Mouse (Mus musculus) left cerebral cortex, adult 2 months (tissue): Measurements from ENCODE around the gene Gapdh. TPM values are rescaled to one million over a fixed set of nuclear protein-coding genes. Genes with fewer than 3 reads are reported as not detected.

ENCODE experiments used
- DNase-seq, 2 experiments: peaks; one replicate each; pipeline ENCODE4 v3.0.0; 2021 to 2022; ENCODE audit warnings: low spot score in 2 of 2, mixed read lengths in 1 of 2; ENCODE audit errors: extremely low spot score in 1 of 2
- H3K27ac ChIP-seq: fragments of 200-600 bp; 2 replicates; pipeline ENCODE4 v1.8.1; 2022
- H3K4me3 ChIP-seq: fragments of 200-600 bp; 2 replicates; pipeline ENCODE4 v1.8.1; 2022
- CTCF ChIP-seq: fragments of 200-600 bp; IDR thresholded peaks from 2 replicates; pipeline ENCODE4 v1.8.1; 2022; ENCODE audit warnings: antibody characterized with exemption, mild to moderate bottlenecking, moderate library complexity
- intact Hi-C: fragments of 180-260 bp; cut with DNase I; formaldehyde crosslinking; loops from one replicate; pipeline ENCODE4 v1.15.1; 2025
- total RNA-seq, 2 experiments: library from RNA; stranded (reverse); gene quantifications; 2 replicates each; pipeline ENCODE4 v1.2.3; 2021

Gene Gapdh
- total RNA-seq, 2 experiments from 2014 or later = 2,312 to 2,314 TPM

GRCm38 (mm10) chr6:125192016-125192714, 25.9 kb upstream of the Gapdh start:
- intact Hi-C loops = loop anchor here (2.0 kb wide), 1 partner anchor 23 kb away; the partner anchor contains the start of gene Vamp1
- DNase-seq = peak; percentile 86
- H3K27ac ChIP-seq = peak overlapping the region; percentile 96
- H3K4me3 ChIP-seq = peak overlapping the region; percentile 82
- no peak for TF ChIP-seq CTCF

- TF ChIP-seq CTCF = peak; percentile 23; the same call in 1 of the 2 replicates
- Histone ChIP-seq H3K27ac (peak within 1 kb of the TSS; percentile 96), H3K4me3 (peak within 1 kb of the TSS; percentile 82)
- peak; percentile 97 for DNase-seq
- intact Hi-C loops = loop anchor here (1.0 to 2.0 kb wide), 3 partner anchors 23 to 80 kb away; partner anchors contain the start of genes Gapdh and Vamp1
Observed at GRCm38 (mm10) chr6:125191332-125192015, 25.2 kb upstream of the Gapdh start, which contains the start of the genes Ncapd2 and Mrpl51. TSS of gene Ncapd2 (minus strand) at chr6:125191701. TSS of gene Mrpl51 (plus strand) at chr6:125191801.

GRCm38 (mm10) chr6:125190816-125191215, 24.5 kb upstream of the Gapdh start:
- H3K4me3 ChIP-seq = peak overlapping the region; percentile 82
- DNase-seq = no peak
- intact Hi-C loops = loop anchor here (1.0 to 2.0 kb wide), 2 partner anchors 24 to 80 kb away; partner anchors contain the start of gene Gapdh
- no peak for TF ChIP-seq CTCF
- H3K27ac ChIP-seq = peak overlapping the region; percentile 96

GRCm38 (mm10) chr6:125186203-125186602, 19.9 kb upstream of the Gapdh start:
- Histone ChIP-seq H3K4me3 (no peak overlapping the region), H3K27ac (no peak overlapping the region)
- intact Hi-C loops = no loop called here
- no peak for DNase-seq
- TF ChIP-seq CTCF = no peak

DNA sequence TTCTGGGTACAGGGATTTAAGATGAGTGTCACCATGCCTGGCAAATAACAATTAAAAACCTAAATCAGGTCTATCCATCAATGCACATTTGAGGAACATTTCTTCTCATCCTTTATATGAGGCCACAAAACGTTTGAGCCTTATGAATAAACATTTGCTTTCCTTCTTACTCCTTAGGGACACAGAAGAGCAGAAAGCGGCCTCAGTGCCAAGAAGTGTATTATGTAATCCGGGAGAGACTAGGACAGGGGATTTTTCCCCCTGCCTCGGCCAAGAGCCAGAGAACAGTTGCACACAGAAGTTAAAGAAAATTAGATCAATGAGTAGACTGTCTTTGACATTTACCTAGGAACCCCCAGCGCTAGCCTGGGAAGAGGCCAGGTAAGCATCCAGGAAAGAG, 15.9 kb upstream of the Gapdh start:
- DNase-seq = no peak
- TF ChIP-seq CTCF = no peak
- Histone ChIP-seq H3K4me3 (no peak overlapping the region), H3K27ac (peak overlapping the region; percentile 47; the same call in 1 of the 2 replicates)
- intact Hi-C loops = no loop called here

GRCm38 (mm10) chr6:125179601-125180000, 13.3 kb upstream of the Gapdh start:
- no peak overlapping the region for H3K27ac ChIP-seq
- intact Hi-C loops = no loop called here
- DNase-seq = peak in 1 of 2 experiments; percentile 9
- H3K4me3 ChIP-seq = no peak overlapping the region
- TF ChIP-seq CTCF = no peak

DNA sequence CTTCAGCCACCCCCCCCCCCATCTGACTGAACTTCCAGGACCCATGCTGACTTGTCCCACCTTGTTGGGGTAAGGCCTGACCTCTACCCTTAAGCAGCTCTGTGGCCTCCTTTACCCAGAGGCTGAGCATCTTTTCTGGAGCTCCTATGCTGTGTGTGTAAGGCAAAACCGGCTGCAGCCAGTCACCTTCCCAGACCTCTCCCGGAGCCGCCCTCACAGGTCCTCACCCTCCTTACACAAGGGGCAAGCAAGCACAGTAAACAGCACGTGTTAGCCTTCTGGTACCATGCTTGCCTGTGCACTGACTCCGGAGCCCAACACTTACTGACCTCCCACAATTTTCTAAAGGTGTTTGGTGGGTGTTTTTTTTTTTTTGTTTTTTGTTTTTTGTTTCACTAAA, 9.2 kb upstream of the Gapdh start:
- DNase-seq = no peak
- intact Hi-C loops = no loop called here
- TF ChIP-seq CTCF = no peak
- no peak overlapping the region for H3K27ac ChIP-seq
- no peak overlapping the region for H3K4me3 ChIP-seq

DNA sequence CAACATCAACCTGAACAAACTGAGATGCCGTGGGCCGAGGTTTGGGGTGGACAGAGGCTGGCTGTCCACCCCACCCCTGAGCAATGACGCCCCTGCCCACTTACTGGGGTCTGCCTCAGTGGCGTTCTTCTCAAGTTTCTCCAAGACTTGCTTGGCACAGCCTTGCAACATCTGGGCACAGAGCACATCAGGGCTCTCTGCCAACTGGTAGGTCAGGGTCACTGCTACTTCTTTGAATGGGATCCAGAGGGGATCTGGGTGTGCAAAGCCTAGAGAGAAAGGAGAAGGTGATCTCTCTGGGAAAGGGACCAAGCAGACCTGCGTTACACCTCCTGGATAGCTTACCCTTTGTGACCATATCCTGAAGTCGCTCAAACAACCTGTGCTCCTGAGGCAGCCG, 7.0 kb upstream of the Gapdh start:
- intact Hi-C loops = no loop called here
- Histone ChIP-seq H3K4me3 (no peak overlapping the region), H3K27ac (no peak overlapping the region)
- no peak for DNase-seq
- TF ChIP-seq CTCF = no peak

- DNase-seq = no peak
- TF ChIP-seq CTCF = no peak
- intact Hi-C loops = no loop called here
- Histone ChIP-seq H3K4me3 (no peak overlapping the region), H3K27ac (no peak overlapping the region)
Observed at GRCm38 (mm10) chr6:125172474-125172873, 6.2 kb upstream of the Gapdh start.

- no peak overlapping the region for H3K4me3 ChIP-seq
Observed at GRCm38 (mm10) chr6:125170194-125170593, 3.9 kb upstream of the Gapdh start.

GRCm38 (mm10) chr6:125168086-125168485, 1.8 kb upstream of the Gapdh start:
- no peak for TF ChIP-seq CTCF
- intact Hi-C loops = loop anchor here (5.0 kb wide), 1 partner anchor 71 kb away; the partner anchor contains the start of gene Chd4
- no peak overlapping the region for H3K4me3 ChIP-seq
- DNase-seq = peak in 1 of 2 experiments; percentile 10
- peak overlapping the region; percentile 99 for H3K27ac ChIP-seq

More at GRCm38 (mm10) chr6:125170194-125170593, 3.9 kb upstream of the Gapdh start:
- intact Hi-C loops = no loop called here
- H3K27ac ChIP-seq = no peak overlapping the region
- TF ChIP-seq CTCF = peak; percentile 28
- DNase-seq = peak in 1 of 2 experiments; percentile 13
